Mouse (Mus musculus): ENCODE measurements around the gene Trcg1.

GRCm38 (mm10) chr9:57220356-57220755 lies 16.0 kb upstream of the Trcg1 start:
- TF ChIP-seq CTCF (IDR thresholded peaks at IDR 0.05; ENCODE audit: low read depth, low read length) (peak; percentile 72), POLR2A (IDR thresholded peaks at IDR 0.05; ENCODE audit: extremely low read depth, insufficient read depth, low read length) (no peak)
